Mouse (Mus musculus) brain, embryonic 14.5 days (tissue): ENCODE results near the gene Prpf18.

ENCODE experiments used
- CTCF ChIP-seq: fragments of 200-500 bp; IDR thresholded peaks from 2 replicates; pipeline ENCODE4 v1.5.1; 2012; ENCODE audit warnings: inconsistent platforms, mild to moderate bottlenecking, moderate library complexity, borderline replicate concordance; ENCODE audit not compliant: insufficient read depth, insufficient read length; ENCODE audit errors: extremely low read depth
- POLR2A ChIP-seq: fragments of 200-500 bp; IDR thresholded peaks from 2 replicates; pipeline ENCODE4 v1.6.1; 2012; ENCODE audit warnings: mild to moderate bottlenecking, inconsistent platforms, borderline replicate concordance; ENCODE audit not compliant: poor library complexity, insufficient read depth, insufficient read length, severe bottlenecking; ENCODE audit errors: extremely low read depth

GRCm38 (mm10) chr2:4584252-4584651, 67.7 kb downstream of the Prpf18 start:
- TF ChIP-seq CTCF (no peak), POLR2A (no peak)
